Mouse (Mus musculus) mouse trophoblast stem cell (cell line): ENCODE results near the gene Tmem107.

Experiments used
- in situ Hi-C, 2 experiments: fragments of 300-500 bp; cut with MseI, MboI; formaldehyde crosslinking; loops; 2 replicates in 1 of 2; 3 replicates in 1 of 2; pipeline ENCODE4 v1.15.1; 2025

Gene Tmem107

DNA sequence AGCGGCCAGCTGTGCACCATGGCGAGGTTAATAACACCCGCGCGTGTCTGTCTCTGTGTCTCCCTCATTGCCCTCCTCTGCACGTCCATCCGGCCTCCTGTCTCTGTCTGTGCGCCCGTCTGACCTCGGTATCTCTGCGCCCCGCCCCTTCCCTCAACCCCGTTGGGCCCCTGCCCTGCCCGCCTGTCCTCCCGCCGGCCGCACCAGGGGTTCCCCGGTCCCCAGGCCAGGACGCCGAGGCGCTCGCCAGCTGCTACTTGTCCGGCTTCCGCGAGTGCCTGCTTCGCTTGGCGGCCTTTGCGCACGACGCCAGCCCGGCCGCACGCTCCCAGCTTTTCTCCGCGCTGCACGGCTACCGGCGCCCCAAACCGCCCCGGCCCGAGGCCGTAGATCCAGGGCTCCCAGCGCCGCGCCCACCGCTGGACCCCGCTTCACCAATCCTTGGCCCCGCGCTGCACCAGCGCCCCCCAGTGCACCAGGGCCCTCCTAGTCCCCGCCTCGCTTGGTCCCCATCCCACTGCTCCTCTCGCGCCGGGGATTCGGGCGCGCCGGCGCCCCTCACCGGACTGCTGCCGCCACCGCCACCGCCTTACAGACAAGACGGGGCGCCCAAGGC lies 51.8 kb downstream of the Tmem107 start, which contains the start of gene 9130213A22Rik:
9130213A22Rik (minus strand) TSS at position 254 of the 616 bp plus-strand sequence.
- in situ Hi-C loops = loop anchor here (5.0 kb wide), 2 partner anchors 55 to 60 kb away; no protein-coding TSS in a partner anchor
